Mouse (Mus musculus) Patski (cell line): ENCODE results near the gene Cenpt. TPM values are rescaled to one million over a fixed set of nuclear protein-coding genes. Genes with fewer than 3 reads are reported as not detected.

Experiments used
- ATAC-seq: fragments of 100-300 bp; one replicate; pipeline ENCODE4 v1.8.0; 2021
- CTCF ChIA-PET: fragments of 350-600 bp; sonication (Branson Sonifier 250); formaldehyde crosslinking; loops from one replicate; lab custom pipeline; 2022; ENCODE audit warnings: inconsistent platforms; lab: Charles Lee
- POLR2A ChIA-PET: fragments of 350-600 bp; sonication (Branson Sonifier 250); formaldehyde crosslinking; loops from one replicate; lab custom pipeline; 2022; ENCODE audit warnings: antibody characterized with exemption, inconsistent platforms; lab: Charles Lee
- DNase-seq: peaks from one replicate; pipeline ENCODE4 v3.0.0-alpha.2; 2011; ENCODE audit warnings: low read depth, low spot score
- H3K27me3 ChIP-seq: fragments of 371-371 bp; one replicate; pipeline ENCODE4 v1.5.1; 2021
- CTCF ChIP-seq: fragments of 100-300 bp; IDR thresholded peaks from one replicate; pipeline ENCODE4 v1.5.1; 2021
- in situ Hi-C: fragments of 300-500 bp; cut with MboI; formaldehyde crosslinking; loops from 3 replicates; pipeline ENCODE4 v1.11.1; 2018; ENCODE audit warnings: low pct_unique_long_range_greater_than_20kb, mixed read lengths
- polyA plus RNA-seq: library from polyadenylated mRNA; unstranded; gene quantifications from one replicate; pipeline ENCODE4 v1.2.3, GENCODE M21; 2021

Gene Cenpt
- polyA plus RNA-seq, 1 experiment from 2014 or later = 38.4 TPM

GRCm38 (mm10) chr8:105811061-105811460, 42.0 kb downstream of the Cenpt start:
- DNase-seq (no peak), ATAC-seq (no peak)
- ChIA-PET CTCF (interaction anchor here (0.6 to 1.5 kb wide), 2 partner anchors 18 to 477 kb away, joined by 3 read pairs; no protein-coding TSS in a partner anchor), POLR2A (no interaction called here)
- in situ Hi-C loops = no loop called here
- no peak for TF ChIP-seq CTCF
- no peaks in the 10 kb centered on the region for H3K27me3 ChIP-seq

GRCm38 (mm10) chr8:105810245-105810786, 42.8 kb downstream of the Cenpt start:
- no peak for TF ChIP-seq CTCF
- H3K27me3 ChIP-seq = no peaks in the 10 kb centered on the region
- in situ Hi-C loops = no loop called here

GRCm38 (mm10) chr8:105808480-105808879, 44.6 kb downstream of the Cenpt start:
- no peak for TF ChIP-seq CTCF
- CTCF ChIA-PET = interaction anchor here (1.1 to 1.4 kb wide), 3 partner anchors 10 to 95 kb away, joined by 3 to 5 read pairs (median 5); no protein-coding TSS in a partner anchor
- POLR2A ChIA-PET = interaction anchor here (0.8 to 1.1 kb wide), 3 partner anchors 11 to 20 kb away, joined by 3 to 4 read pairs (median 3); no protein-coding TSS in a partner anchor
- H3K27me3 ChIP-seq = no peaks in the 10 kb centered on the region
- ATAC-seq (no peak), DNase-seq (no peak)
- in situ Hi-C loops = no loop called here

More at GRCm38 (mm10) chr8:105810245-105810786, 42.8 kb downstream of the Cenpt start:
- ATAC-seq = no peak
- CTCF ChIA-PET = interaction anchor here (0.6 kb wide), 1 partner anchor 186 kb away, joined by 4 read pairs; no protein-coding TSS in a partner anchor
- POLR2A ChIA-PET = interaction anchor here (0.5 kb wide), 1 partner anchor 22 kb away, joined by 3 read pairs; no protein-coding TSS in a partner anchor
- DNase-seq = no peak

GRCm38 (mm10) chr8:105807766-105808165, 45.3 kb downstream of the Cenpt start:
- in situ Hi-C loops = no loop called here
- no peak for DNase-seq
- POLR2A ChIA-PET = interaction anchor here (0.7 to 1.1 kb wide), 4 partner anchors 11 to 19 kb away, joined by 3 to 4 read pairs (median 3); no protein-coding TSS in a partner anchor

GRCm38 (mm10) chr8:105805964-105806363, 47.1 kb downstream of the Cenpt start:
- TF ChIP-seq CTCF = no peak
- DNase-seq (no peak), ATAC-seq (no peak)
- CTCF ChIA-PET = interaction anchor here (1.0 kb wide), 1 partner anchor 15 kb away, joined by 3 read pairs; no protein-coding TSS in a partner anchor
- in situ Hi-C loops = no loop called here
- H3K27me3 ChIP-seq = no peaks in the 10 kb centered on the region
- POLR2A ChIA-PET = no interaction called here

More at GRCm38 (mm10) chr8:105807766-105808165, 45.3 kb downstream of the Cenpt start:
- no peaks in the 10 kb centered on the region for H3K27me3 ChIP-seq
- no peak for ATAC-seq
- CTCF ChIA-PET = interaction anchor here (0.8 to 1.4 kb wide), 5 partner anchors 9 to 94 kb away, joined by 3 to 5 read pairs (median 4); no protein-coding TSS in a partner anchor
- no peak for TF ChIP-seq CTCF

- ChIA-PET CTCF (interaction anchor here (0.7 kb wide), 1 partner anchor 74 kb away, joined by 3 read pairs; no protein-coding TSS in a partner anchor), POLR2A (no interaction called here)
- ATAC-seq (no peak), DNase-seq (no peak)
- TF ChIP-seq CTCF = no peak
- no peaks in the 10 kb centered on the region for H3K27me3 ChIP-seq
- in situ Hi-C loops = no loop called here
Observed at GRCm38 (mm10) chr8:105805346-105805745, 47.7 kb downstream of the Cenpt start.

- ChIA-PET CTCF (interaction anchor here (1.4 kb wide), 1 partner anchor 14 kb away, joined by 5 read pairs; no protein-coding TSS in a partner anchor), POLR2A (no interaction called here)
- no peak for DNase-seq
- in situ Hi-C loops = no loop called here
- ATAC-seq = no peak
- no peaks in the 10 kb centered on the region for H3K27me3 ChIP-seq
- no peak for TF ChIP-seq CTCF
Observed at GRCm38 (mm10) chr8:105804797-105805196, 48.3 kb downstream of the Cenpt start.

GRCm38 (mm10) chr8:105801153-105801904, 51.7 kb downstream of the Cenpt start:
- DNase-seq (no peak), ATAC-seq (no peak)
- CTCF ChIA-PET = interaction anchor here (1.7 to 1.9 kb wide), 2 partner anchors 13 kb away, joined by 4 to 5 read pairs; no protein-coding TSS in a partner anchor
- POLR2A ChIA-PET = no interaction called here
- TF ChIP-seq CTCF = no peak
- in situ Hi-C loops = no loop called here
- no peaks in the 10 kb centered on the region for H3K27me3 ChIP-seq

GRCm38 (mm10) chr8:105799091-105799812, 53.8 kb downstream of the Cenpt start:
- TF ChIP-seq CTCF = no peak
- ChIA-PET CTCF (interaction anchor here (1.3 to 1.9 kb wide), 3 partner anchors 9 to 11 kb away, joined by 5 to 9 read pairs (median 5); no protein-coding TSS in a partner anchor), POLR2A (no interaction called here)
- in situ Hi-C loops = no loop called here
- ATAC-seq (no peak), DNase-seq (no peak)
- no peaks in the 10 kb centered on the region for H3K27me3 ChIP-seq

- no peak for TF ChIP-seq CTCF
- ChIA-PET POLR2A (no interaction called here), CTCF (interaction anchor here (1.3 to 1.9 kb wide), 2 partner anchors 9 to 10 kb away, joined by 5 to 9 read pairs; no protein-coding TSS in a partner anchor)
- in situ Hi-C loops = no loop called here
- H3K27me3 ChIP-seq = no peaks in the 10 kb centered on the region
- ATAC-seq (no peak), DNase-seq (no peak)
Observed at GRCm38 (mm10) chr8:105798408-105798807, 54.7 kb downstream of the Cenpt start.
